Mouse (Mus musculus): Measurements from ENCODE around the gene Babam2. TPM values are rescaled to one million over a fixed set of nuclear protein-coding genes. Genes with fewer than 3 reads are reported as not detected.

Gene Babam2
- total and polyA plus RNA-seq, 2 experiments from 2014 or later: 31.2 to 66.2 TPM

GRCm38 (mm10) chr5:31983161-31983560, 285.7 kb downstream of the Babam2 start:
- TF ChIP-seq CTCF (IDR thresholded peaks at IDR 0.05; ENCODE audit: low read depth): no peak
- WGBS: 75% methylated on average over 7 of the region's 7 CpGs
- H3K36me3 ChIP-seq (ENCODE audit: insufficient read depth, low read length): no peaks in the 10 kb centered on the region
- H3K4me1 ChIP-seq (ENCODE audit: insufficient read depth, low read length): no peaks in the 10 kb centered on the region
- no peak overlapping the region for H3K4me2 ChIP-seq (ENCODE audit: low read depth, low read length)
- no peaks in the 10 kb centered on the region for H3K27me3 ChIP-seq (ENCODE audit: insufficient read depth, low read length)
- H3K27ac ChIP-seq: no peak overlapping the region
- no peak overlapping the region for H3K9ac ChIP-seq (replicated peaks; ENCODE audit: low read length)
- no peak for DNase-seq (ENCODE audit: low spot score)
- H3K4me3 ChIP-seq (ENCODE audit: low read length): no peak overlapping the region
- ATAC-seq: no peak
- H3K9me3 ChIP-seq (ENCODE audit: low read length): no peaks in the 10 kb centered on the region

- no peaks in the 10 kb centered on the region for H3K27me3 ChIP-seq (ENCODE audit: insufficient read depth, low read length)
- H3K4me2 ChIP-seq (ENCODE audit: low read depth, low read length): no peak overlapping the region
- no peaks in the 10 kb centered on the region for H3K9me3 ChIP-seq (ENCODE audit: low read length)
- no peak overlapping the region for H3K9ac ChIP-seq (replicated peaks; ENCODE audit: low read length)
- ATAC-seq (no peak), DNase-seq (ENCODE audit: low spot score) (no peak)
- H3K4me1 ChIP-seq (ENCODE audit: insufficient read depth, low read length): no peaks in the 10 kb centered on the region
- 75% methylated on average over 2 of the region's 2 CpGs for WGBS
- no peak overlapping the region for H3K27ac ChIP-seq
- TF ChIP-seq CTCF (IDR thresholded peaks at IDR 0.05; ENCODE audit: low read depth): no peak
- H3K36me3 ChIP-seq (ENCODE audit: insufficient read depth, low read length): no peaks in the 10 kb centered on the region
- no peak overlapping the region for H3K4me3 ChIP-seq (ENCODE audit: low read length)
Observed at GRCm38 (mm10) chr5:31983817-31984368, 286.4 kb downstream of the Babam2 start.

GRCm38 (mm10) chr5:31984369-31984961, 287.0 kb downstream of the Babam2 start:
- Histone ChIP-seq H3K9ac (replicated peaks; ENCODE audit: low read length) (no peak overlapping the region), H3K9me3 (ENCODE audit: low read length) (no peaks in the 10 kb centered on the region), H3K4me1 (ENCODE audit: insufficient read depth, low read length) (no peaks in the 10 kb centered on the region), H3K27me3 (ENCODE audit: insufficient read depth, low read length) (no peaks in the 10 kb centered on the region), H3K27ac (no peak overlapping the region), H3K4me2 (ENCODE audit: low read depth, low read length) (no peak overlapping the region), H3K36me3 (ENCODE audit: insufficient read depth, low read length) (no peaks in the 10 kb centered on the region), H3K4me3 (ENCODE audit: low read length) (no peak overlapping the region)
- WGBS: 87% methylated on average over 13 of the region's 13 CpGs
- DNase-seq (ENCODE audit: low spot score) (no peak), ATAC-seq (no peak)
- no peak for TF ChIP-seq CTCF (IDR thresholded peaks at IDR 0.05; ENCODE audit: low read depth)

- no peaks in the 10 kb centered on the region for H3K4me1 ChIP-seq (ENCODE audit: insufficient read depth, low read length)
- 82% methylated on average over 2 of the region's 2 CpGs for WGBS
- no peak for ATAC-seq
Observed at GRCm38 (mm10) chr5:31985021-31985420, 287.5 kb downstream of the Babam2 start.

GRCm38 (mm10) chr5:31987541-31988307, 290.2 kb downstream of the Babam2 start:
- Histone ChIP-seq H3K4me3 (ENCODE audit: low read length) (no peak overlapping the region), H3K4me1 (ENCODE audit: insufficient read depth, low read length) (no peaks in the 10 kb centered on the region), H3K9me3 (ENCODE audit: low read length) (no peaks in the 10 kb centered on the region), H3K27ac (no peak overlapping the region), H3K9ac (replicated peaks; ENCODE audit: low read length) (no peak overlapping the region), H3K36me3 (ENCODE audit: insufficient read depth, low read length) (no peaks in the 10 kb centered on the region), H3K4me2 (ENCODE audit: low read depth, low read length) (no peak overlapping the region), H3K27me3 (ENCODE audit: insufficient read depth, low read length) (no peaks in the 10 kb centered on the region)
- ATAC-seq: no peak
- TF ChIP-seq CTCF (IDR thresholded peaks at IDR 0.05; ENCODE audit: low read depth): no peak
- no peak for DNase-seq (ENCODE audit: low spot score)
- WGBS: 88% methylated on average over 11 of the region's 11 CpGs

More at GRCm38 (mm10) chr5:31985021-31985420, 287.5 kb downstream of the Babam2 start:
- no peak for TF ChIP-seq CTCF (IDR thresholded peaks at IDR 0.05; ENCODE audit: low read depth)
- Histone ChIP-seq H3K9ac (replicated peaks; ENCODE audit: low read length) (no peak overlapping the region), H3K36me3 (ENCODE audit: insufficient read depth, low read length) (no peaks in the 10 kb centered on the region), H3K4me3 (ENCODE audit: low read length) (no peak overlapping the region), H3K27ac (no peak overlapping the region), H3K4me2 (ENCODE audit: low read depth, low read length) (no peak overlapping the region), H3K9me3 (ENCODE audit: low read length) (no peaks in the 10 kb centered on the region), H3K27me3 (ENCODE audit: insufficient read depth, low read length) (no peaks in the 10 kb centered on the region)
- no peak for DNase-seq (ENCODE audit: low spot score)

GRCm38 (mm10) chr5:31997189-31997954, 299.9 kb downstream of the Babam2 start:
- H3K27ac ChIP-seq: no peak overlapping the region
- DNase-seq (ENCODE audit: low spot score): no peak
- no peak for TF ChIP-seq CTCF (IDR thresholded peaks at IDR 0.05; ENCODE audit: low read depth)
- H3K27me3 ChIP-seq (ENCODE audit: insufficient read depth, low read length): no peaks in the 10 kb centered on the region
- no peaks in the 10 kb centered on the region for H3K9me3 ChIP-seq (ENCODE audit: low read length)
- no peak overlapping the region for H3K4me3 ChIP-seq (ENCODE audit: low read length)
- no peaks in the 10 kb centered on the region for H3K36me3 ChIP-seq (ENCODE audit: insufficient read depth, low read length)
- no peak overlapping the region for H3K4me2 ChIP-seq (ENCODE audit: low read depth, low read length)
- no peaks in the 10 kb centered on the region for H3K4me1 ChIP-seq (ENCODE audit: insufficient read depth, low read length)
- ATAC-seq: no peak
- 81% methylated on average over 4 of the region's 4 CpGs for WGBS
- H3K9ac ChIP-seq (replicated peaks; ENCODE audit: low read length): no peak overlapping the region
